Mouse (Mus musculus): ENCODE measurements around the gene Adcy10.

The Adcy10 gene

GRCm38 (mm10) chr1:165604203-165604602 lies 119.2 kb downstream of the Adcy10 start:
- no peak for DNase-seq (ENCODE audit: low read depth)

- DNase-seq (ENCODE audit: low read depth), result no peak
Observed at GRCm38 (mm10) chr1:165605108-165605507, 120.1 kb downstream of the Adcy10 start.

GRCm38 (mm10) chr1:165605774-165606173 lies 120.8 kb downstream of the Adcy10 start:
- no peak for DNase-seq (ENCODE audit: low read depth)

GRCm38 (mm10) chr1:165608904-165609303 lies 123.9 kb downstream of the Adcy10 start:
- DNase-seq (ENCODE audit: low read depth), result no peak

- DNase-seq (ENCODE audit: low read depth), result no peak
Observed at GRCm38 (mm10) chr1:165609495-165610320, 124.7 kb downstream of the Adcy10 start.

GRCm38 (mm10) chr1:165610321-165610999 lies 125.5 kb downstream of the Adcy10 start:
- DNase-seq (ENCODE audit: low read depth), result peak; percentile 24

- peak; percentile 47 for DNase-seq (ENCODE audit: low read depth)
Observed at GRCm38 (mm10) chr1:165612714-165613113, 127.7 kb downstream of the Adcy10 start.

GRCm38 (mm10) chr1:165613926-165614325 lies 128.9 kb downstream of the Adcy10 start:
- DNase-seq (ENCODE audit: low read depth), result no peak

GRCm38 (mm10) chr1:165614793-165615192 lies 129.8 kb downstream of the Adcy10 start:
- DNase-seq (ENCODE audit: low read depth), result no peak

- no peak for DNase-seq (ENCODE audit: low read depth)
Observed at GRCm38 (mm10) chr1:165616652-165617051, 131.7 kb downstream of the Adcy10 start.

- peak; percentile 26 for DNase-seq (ENCODE audit: low read depth)
Observed at GRCm38 (mm10) chr1:165617166-165617891, 132.3 kb downstream of the Adcy10 start.

GRCm38 (mm10) chr1:165618201-165618624 lies 133.2 kb downstream of the Adcy10 start:
- no peak for DNase-seq (ENCODE audit: low read depth)

GRCm38 (mm10) chr1:165625058-165625457 lies 140.1 kb downstream of the Adcy10 start:
- DNase-seq (ENCODE audit: low read depth), result no peak

- DNase-seq (ENCODE audit: low read depth), result no peak
Observed at GRCm38 (mm10) chr1:165625896-165626295, 140.9 kb downstream of the Adcy10 start.
